Mouse (Mus musculus) erythroblast, adult 5-6 weeks (primary cell): ENCODE measurements around the gene Lrpap1. TPM values are rescaled to one million over a fixed set of nuclear protein-coding genes. Genes with fewer than 3 reads are reported as not detected.
A peak's percentile ranks its signal among the peaks of the same experiment; 100 is the strongest.

Experiments used
- ATAC-seq: replicated peaks from 2 replicates; pipeline ENCODE4 v1.8.0; 2016; ENCODE audit warnings: moderate number of reproducible peaks, mild to moderate bottlenecking, moderate TSS enrichment, inconsistent platforms; ENCODE audit not compliant: poor library complexity, low FRiP score, severe bottlenecking
- total RNA-seq, 2 experiments: library from RNA; stranded (forward) in 1 of 2; stranded (reverse) in 1 of 2; fragments of 150-400 nt in 1 of 2; fragments of 200-764, 138-1000 nt in 1 of 2; gene quantifications; 2 replicates each; pipeline versions ENCODE4 v1.2.3 to v1.2.4; 2015 to 2017; ENCODE audit warnings: low replicate concordance in 2 of 2

Lrpap1 gene
- total RNA-seq (2015; ENCODE audit: low replicate concordance) (6.5 and 7.5 TPM in 2 replicates), total RNA-seq (2017; ENCODE audit: low replicate concordance) (10.0 and 17.0 TPM in 2 replicates)

DNA sequence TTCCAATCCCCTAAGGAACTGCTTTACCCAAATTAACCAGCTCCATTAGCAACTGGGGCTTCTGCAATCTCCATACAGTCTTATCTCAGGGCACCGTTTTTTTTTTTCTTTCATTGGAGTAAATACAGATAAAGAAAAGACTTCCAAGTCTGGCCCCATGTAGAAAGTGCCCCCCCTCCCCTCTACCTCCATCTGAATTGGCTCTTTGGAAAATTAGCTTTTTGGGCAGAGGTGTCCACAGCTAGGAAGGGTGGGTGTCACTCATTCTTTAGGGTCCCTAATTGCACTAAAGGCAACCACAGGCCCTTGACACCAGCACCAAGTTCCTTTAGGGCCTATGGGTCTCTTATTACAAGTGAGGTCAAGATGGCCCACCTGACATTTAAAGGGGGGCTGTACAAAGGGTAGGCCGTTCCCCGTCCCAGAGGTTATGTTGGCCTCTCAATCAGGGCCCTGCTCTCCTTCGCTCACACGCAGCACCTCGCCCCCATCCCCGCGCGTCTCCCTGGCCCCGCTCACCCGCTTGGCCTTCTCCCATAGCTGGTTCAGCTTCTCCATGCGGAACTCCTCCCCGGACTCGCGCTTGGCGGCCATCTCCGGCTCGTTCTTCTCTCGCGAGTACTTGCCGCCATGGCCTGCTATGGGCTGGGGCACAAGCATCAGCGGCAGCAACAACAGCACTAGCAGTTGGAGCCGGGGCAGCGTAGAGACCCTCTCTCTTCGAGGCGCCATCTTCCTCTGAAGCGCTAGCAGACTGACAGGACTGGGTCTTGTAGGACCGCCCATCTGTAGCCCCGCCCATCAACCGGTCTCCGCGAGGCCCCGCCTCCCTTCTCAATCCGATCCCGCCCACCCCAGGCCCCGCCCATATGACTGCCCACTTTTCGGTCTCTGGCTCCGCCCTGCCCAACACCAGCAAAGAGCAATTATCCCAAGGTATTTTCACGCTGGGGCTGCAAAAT, at the start of gene Lrpap1:
Gene Lrpap1 (minus strand): TSS at position 807 of the 962 bp plus-strand sequence.
- peak; percentile 86 for ATAC-seq

DNA sequence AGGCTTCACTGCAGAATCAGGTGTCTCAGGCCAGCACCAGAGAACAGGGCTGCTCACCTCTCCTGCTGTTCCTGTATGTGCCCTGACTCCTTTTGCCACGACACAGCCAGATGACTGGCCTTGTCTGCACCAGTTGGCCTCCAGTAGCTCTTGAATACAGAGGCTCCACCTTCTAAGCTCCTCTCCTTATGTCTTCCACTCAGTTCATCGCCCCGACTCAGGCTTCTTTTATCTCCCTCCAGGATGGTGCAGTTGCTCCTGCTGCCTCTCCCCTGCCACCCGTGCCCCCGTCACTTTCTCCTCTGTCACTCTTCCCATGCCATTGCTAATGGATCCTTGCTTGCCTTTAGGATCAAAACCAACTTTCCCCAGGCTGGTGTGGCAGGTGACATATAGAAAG, 44.4 kb upstream of the Lrpap1 start:
- no peak for ATAC-seq

DNA sequence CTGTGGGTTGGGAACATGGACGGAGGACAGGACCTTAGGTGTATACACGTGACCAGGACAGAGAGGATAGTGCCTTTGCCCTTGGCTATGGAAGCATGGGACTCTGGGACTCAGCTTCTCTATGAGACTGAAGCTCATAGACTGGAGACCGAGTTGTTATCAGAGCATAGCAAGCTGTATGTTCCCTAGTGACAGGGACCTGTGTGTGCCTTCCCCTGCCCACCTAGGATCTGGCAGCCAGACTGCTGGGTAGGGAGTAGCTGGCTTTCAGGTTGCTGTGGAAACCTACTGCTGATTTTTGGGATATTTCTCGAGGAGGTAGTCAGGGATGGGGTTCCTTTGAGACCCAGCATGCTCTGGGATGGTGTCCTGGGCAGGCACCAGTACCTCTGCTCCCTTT, 44.0 kb upstream of the Lrpap1 start:
- ATAC-seq, result no peak

DNA sequence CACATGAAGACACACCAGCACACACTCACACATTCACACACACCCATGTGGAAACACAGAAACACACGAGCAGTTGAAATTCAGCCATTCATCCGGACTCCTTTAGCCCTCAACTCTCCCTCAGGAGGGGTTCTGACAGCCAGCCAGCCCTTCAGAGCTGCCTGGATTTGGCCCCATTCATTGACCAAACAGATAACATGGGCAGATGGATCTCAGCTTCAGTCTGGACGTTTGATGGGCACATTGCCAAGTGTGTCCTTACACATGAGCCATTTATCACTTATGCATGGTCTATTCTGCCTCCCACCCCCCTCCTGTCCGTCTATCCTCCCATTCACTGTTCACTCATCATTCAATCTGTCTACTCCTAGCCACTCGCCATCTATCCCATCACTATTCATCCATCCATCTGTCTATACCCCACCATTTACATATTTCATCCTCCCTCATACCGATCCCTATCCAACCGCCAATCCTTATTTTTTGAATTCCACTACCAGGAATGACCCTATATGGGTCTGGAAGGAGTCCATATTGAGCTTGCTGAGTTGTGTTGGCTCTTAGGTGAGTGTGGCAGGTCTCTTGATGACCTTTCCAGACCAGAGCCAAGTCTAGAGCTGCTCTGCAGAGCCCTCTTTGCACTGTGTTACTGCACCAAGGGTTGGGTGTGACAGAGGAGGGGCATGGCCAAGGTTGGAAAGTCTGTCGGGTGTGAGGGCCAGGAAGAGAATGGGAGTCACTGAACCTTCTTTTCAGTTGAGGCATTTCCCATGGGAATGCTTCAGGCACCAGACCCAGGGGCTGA, 42.6 kb upstream of the Lrpap1 start:
- ATAC-seq, result no peak

DNA sequence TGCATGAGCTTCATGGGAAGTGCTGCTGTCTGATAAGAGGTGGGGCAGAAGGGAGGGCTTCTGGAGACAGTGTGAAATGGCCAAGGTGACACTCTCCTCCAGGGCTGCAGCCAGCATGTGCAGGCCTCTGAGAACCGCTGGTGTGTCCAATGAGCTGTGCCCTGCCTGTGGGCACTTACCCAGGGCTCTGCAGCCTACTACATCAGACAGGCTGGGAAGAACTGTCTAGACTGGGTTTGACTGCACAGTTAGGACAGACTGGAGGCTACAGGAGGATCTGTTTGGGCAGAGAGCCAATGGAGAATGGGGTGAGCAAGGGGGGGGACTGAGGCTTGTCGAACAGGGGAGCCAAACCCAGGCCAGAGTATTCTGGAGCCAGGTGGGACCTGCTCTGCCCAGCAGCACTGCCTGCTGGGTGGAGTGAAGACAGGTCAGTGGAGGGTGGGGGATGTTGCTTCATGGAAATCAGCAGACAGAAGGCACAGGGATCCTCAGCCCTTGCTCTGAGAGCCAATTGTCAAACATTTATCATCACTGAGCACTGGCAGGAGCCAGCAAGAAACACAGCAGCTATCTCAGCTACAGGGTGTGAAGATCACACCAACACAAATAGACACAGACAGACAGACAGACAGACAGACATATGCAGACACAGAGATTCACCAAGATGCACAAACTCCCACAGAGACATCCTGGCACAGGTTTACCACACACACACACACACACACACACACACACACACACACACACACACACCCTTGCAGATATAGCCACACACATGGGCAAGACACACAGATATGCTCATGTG, 41.8 kb upstream of the Lrpap1 start:
- ATAC-seq, result no peak

DNA sequence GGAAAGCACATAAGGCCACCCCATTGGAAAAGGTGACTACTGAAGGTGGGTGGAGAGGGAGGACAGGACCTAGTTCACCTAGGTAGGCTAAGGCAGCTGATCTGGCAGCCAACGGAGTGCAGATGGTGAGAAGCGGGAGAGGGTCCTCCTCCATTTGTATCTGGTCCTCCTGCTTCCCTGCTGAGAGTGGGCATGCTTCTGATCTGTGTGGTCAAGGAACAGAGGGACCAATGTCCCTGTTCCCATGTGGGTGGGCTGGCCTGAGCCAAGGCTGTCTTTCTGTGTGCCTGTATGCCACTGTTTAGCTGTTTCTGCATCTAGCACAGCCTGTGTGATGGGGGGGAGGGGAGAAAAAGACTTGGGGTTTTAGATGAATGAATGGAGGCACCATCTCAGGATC, 41.2 kb upstream of the Lrpap1 start:
- ATAC-seq, result no peak

DNA sequence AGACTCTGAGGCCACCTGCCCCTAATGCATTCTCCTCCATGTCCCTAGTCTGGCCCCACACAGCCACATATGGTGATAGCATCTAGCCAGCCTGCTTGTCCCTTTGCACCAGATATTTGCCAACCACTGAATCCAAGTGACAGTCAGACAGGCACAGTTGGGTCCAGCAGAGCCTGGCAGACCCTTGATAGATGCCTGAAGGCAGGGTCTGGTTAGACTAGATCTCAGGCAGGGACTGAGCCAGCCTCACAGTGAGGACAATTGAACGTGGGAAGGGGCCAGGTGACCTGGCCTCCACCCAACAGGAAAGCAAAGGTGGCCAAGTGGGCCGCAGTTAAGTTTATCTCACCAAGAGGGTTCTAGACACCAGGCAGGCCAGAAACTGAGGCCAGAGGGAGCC, 39.1 kb upstream of the Lrpap1 start:
- ATAC-seq, result no peak

DNA sequence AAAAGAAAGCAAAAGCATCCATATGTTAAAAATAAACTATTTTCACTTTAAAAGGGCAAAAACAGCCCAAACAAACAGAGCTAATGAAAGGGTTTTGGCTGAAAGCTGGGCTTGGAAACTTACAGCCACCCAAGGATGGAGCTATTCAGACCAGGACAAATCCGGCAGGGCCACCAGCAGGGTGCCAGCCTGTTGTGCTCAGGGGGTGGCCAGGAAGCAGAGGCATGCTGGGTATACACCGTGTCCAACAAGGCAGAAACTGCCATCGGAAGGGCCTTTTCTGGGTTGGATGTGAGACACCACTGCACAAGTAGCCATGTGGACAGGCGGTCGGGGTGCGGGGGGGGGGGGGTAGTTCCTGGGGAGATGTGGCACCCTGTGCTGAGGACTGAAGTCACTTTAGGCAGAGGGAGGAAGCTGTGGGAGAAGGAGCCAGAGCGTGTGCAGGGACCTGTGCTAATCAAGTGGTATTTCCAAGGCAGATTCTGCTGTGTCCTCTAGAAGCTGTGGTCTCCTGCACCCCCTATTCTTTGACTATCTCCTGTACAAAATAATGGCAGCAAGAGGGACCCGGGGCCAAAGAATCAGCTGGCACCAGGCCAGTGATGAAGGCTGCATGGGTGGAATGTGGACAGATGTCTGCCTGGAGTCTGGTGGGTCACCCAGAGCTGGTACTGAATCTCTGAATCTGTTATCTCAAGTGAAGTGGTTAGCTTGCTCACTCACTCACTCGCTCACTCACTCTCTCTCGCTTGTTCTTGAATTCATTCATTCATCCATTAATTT, 38.1 kb upstream of the Lrpap1 start:
- no peak for ATAC-seq

DNA sequence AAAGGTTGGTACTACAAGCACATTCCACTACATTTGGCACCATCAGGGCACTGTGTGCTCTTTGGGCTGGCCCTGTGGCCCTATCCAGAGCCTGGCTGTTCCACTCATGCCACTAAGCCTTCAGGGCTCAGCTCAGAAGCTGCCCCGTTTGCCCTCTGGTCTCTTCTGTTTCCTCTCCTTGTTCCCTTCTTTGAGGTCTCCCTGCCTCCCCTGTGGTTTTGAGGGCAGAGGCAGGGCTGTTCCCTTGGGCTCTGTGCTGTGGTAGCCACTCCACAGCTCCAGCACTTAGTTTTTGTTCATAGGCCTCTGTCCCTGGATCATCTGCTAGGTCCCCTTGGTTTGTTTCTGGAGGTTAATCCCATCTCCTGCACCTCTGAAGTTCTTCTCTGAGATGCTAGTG, 37.3 kb upstream of the Lrpap1 start:
- ATAC-seq, result no peak

DNA sequence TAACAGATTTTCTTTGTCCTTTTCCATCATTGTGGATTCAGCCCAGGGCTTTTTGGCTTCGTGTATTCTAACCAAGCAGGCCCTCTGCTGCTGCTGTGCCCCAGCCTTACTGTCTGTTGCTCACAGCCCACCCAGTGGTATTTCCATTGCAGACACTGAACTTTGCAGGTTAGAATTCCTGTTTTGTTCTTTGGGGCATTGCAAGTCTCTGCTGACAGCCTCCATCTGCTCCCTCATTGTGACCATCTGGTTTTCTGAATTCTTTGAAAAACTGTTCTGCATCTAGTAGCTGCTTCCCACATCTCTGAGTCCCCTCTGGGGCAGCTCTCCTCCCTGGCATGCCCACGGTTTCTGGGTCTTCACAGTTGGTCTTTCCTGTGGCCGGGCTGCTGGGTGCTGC, 35.8 kb upstream of the Lrpap1 start:
- no peak for ATAC-seq

DNA sequence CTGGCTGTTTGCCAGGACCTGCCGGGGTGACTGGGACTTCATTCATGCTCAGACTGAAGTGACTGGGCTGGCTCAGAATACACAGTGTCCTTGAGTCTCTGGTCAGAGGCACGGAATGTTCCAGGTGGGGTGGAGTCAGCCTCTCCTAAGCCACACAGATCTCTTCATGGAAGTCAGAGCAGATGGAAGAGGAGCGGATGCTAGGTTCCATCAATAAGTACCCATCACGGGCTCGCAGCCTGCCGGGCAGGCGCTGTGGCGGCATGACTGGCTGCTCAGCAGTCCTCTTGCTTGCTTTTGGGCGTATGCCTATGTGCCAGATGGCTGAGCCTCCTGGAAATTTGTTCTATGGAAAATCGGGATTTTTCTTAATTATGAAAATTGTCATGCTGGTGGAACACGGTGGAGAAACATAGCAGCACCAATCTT, 32.6 kb upstream of the Lrpap1 start:
- no peak for ATAC-seq

DNA sequence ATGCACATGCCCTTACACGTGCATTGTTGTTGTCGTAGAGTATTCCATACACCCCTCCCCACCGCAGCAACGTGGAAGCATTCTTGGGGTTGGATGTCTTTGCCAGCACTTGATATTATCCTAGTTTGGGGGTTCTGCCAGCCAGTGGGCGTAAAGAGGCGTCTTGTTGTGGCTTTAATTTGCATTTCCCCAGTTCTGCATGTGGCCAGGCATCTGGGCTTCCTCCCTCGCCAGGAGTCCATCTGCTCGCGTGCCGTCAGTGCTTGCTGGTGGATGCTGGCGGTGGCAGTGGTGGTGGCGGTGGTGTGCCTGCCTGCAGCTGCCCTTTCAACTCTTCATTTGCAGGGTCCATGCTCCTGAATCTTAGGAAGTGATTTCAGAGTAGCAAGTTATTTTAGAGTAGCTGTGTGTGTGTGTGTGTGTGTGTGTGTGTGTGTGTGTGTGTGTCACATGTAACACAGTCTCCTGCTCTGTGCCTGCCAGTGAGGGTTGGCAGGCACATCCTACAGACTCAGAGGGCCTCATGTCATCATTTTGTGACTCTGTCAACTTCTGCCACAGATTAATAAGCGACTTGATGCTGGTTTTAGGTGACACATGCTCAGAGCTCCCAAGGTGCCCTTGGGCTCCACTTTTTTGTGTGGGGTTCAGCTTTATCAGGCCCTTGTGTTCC, 32.1 kb upstream of the Lrpap1 start:
- no peak for ATAC-seq

DNA sequence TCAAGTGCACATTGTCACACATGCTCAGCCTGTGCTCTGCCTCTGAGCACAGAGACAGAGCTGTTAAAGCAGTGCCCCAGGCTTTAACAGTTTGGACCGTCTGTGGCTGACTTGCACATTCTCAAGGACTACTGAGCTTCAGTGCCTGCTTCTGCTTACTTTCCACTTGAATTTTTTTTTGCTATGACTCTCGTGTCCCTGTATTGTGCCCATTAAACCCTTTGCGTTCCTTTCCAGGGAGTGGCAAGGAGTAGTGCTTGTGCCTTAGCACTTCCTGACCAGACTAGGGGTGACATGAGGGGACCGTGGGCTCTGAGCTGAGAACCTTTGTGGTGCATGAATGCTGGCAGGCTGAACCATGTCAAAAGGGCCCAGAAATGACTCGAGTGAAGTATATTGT, 30.3 kb upstream of the Lrpap1 start:
- no peak for ATAC-seq

DNA sequence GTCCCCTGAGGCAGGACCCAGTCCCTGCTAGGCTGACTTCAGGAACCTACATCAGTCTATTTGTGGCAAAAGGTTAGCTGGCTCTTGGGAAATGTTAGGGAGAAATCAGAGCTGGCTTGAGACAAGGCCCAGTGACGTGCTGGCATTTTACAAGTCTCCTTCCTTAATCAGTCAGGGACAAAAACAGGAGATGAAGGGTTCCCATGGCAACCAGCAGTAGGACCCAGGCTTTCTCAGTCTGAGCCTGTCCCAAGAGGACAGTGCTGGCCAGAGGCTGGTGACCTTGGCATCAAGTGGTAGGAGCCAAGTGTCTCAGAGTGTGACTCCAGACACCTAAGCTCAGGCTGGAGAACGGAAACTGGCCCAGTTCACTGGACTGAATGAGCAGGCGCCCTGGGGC, 28.7 kb upstream of the Lrpap1 start:
- no peak for ATAC-seq

DNA sequence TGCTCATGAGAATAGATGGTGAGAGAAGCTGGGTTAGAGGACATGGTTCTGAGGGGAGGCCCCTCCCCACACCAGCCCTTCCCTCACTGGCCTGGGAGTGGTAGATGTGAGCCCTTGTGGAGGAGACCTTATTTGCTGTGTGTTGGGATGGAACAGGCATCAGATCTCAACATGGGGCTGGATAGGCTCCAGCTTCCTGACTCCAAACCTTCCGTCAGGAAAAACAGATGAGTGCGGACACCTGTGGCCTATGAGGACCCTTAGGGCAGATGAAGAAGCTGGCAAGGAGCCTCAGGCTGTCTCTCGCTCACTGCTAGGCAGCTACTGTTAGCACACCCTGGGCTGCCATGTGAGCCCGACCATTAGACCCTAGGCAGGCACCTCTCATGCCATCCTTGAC, 27.9 kb upstream of the Lrpap1 start:
- no peak for ATAC-seq

DNA sequence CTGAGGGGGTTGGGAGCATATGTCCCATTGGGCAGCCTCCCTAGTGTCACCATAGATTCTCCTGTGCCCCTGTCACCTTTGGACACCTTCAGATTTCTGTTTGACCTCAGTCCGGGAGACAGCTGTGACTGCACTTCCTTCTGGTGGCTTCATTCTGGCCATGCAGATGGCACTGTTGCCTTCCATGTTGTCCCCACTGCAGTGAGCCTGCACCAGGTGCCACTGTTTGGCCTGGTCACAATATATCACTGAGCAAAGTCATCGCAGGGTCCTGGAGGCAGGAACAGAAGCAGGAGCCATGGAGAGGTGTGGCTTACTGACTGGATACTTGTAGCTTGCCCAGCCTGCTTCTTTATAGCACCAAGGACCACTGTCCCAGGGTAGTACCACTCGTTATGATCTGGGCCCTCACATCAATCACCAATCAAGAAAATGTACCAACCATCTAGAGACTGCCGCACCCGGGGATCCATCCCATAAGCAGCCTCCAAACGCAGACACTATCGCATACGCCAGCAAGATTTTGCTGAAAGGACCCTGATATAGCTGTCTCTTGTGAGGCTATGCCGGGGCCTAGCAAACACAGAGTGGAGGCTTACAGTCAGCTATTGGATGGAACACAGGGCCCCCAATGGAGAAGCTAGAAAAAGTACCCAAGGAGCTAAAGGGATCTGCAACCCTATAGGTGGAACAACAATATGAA, 26.9 kb upstream of the Lrpap1 start:
- ATAC-seq, result no peak

DNA sequence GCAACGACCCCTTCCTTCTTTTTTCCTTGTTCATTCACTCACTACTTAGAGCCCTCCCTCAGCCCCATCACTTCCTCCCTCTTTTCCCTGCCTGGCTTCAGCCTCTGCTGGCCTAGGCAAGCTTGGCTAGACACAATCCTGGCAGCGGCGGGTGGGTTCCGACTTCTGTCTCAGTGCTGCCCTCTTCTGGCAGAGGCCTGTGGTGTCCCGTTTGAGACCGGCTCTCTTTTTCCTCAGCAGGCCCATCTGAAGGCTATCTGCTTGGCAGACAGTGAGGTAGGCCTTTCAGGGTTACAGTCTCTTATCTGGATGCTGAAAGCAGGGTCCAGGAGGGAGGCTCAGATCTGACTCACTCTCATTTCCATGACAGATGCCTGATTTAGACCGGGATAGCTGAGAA, 26.2 kb upstream of the Lrpap1 start:
- ATAC-seq, result peak; percentile 82

DNA sequence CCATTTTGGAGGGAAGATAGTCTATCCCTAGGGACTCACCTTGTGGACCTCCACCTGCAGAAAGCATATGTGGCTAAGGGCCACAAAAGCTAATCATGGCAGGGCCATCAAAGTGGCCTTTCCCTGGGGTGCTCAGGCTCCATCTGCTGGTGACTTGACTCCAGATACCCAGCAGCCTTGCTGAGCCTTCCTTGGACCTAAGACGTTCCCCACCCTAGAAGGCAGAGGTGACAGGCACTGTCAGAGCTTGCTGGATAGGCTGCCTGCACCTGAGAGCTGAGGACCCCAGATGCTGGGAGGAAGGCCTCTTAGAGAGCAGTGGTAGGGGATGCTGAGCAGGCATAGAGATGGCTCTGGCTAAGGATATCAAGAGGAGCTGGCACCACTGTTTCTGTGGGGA, 25.7 kb upstream of the Lrpap1 start:
- ATAC-seq, result no peak
